Mouse (Mus musculus) lung, postnatal 0 days (tissue): Measurements from ENCODE around the gene Dpp8. TPM values are rescaled to one million over a fixed set of nuclear protein-coding genes. Genes with fewer than 3 reads are reported as not detected.
A peak's percentile ranks its signal among the peaks of the same experiment; 100 is the strongest.

Source experiments
- ATAC-seq: fragments of 200-750 bp; cut with Nextera tagmentation; 2 replicates; pipeline ENCODE4 v1.8.0; 2017; ENCODE audit warnings: moderate library complexity
- DNase-seq: peaks from one replicate; pipeline ENCODE4 v3.0.0-alpha.2; 2016; ENCODE audit warnings: low spot score
- H3K27ac ChIP-seq: fragments of 300-500 bp; sonication (generic); 2 replicates; pipeline ENCODE4 v1.5.1; 2014; ENCODE audit warnings: antibody characterized with exemption, mild to moderate bottlenecking, low read length, mixed read lengths
- H3K27me3 ChIP-seq: fragments of 300-500 bp; sonication (generic); replicated peaks from 2 replicates; pipeline ENCODE4 v1.6.1; 2014; ENCODE audit warnings: low read length, mixed read lengths; ENCODE audit not compliant: insufficient read depth
- H3K36me3 ChIP-seq: fragments of 300-500 bp; sonication (generic); 2 replicates; pipeline ENCODE4 v1.6.1; 2014; ENCODE audit warnings: low read length, mixed read lengths; ENCODE audit not compliant: insufficient read depth
- H3K4me1 ChIP-seq: fragments of 300-500 bp; sonication (generic); 2 replicates; pipeline ENCODE4 v1.6.1; 2014; ENCODE audit warnings: antibody characterized with exemption, low read depth, low read length, mixed read lengths; ENCODE audit not compliant: insufficient read depth
- H3K4me2 ChIP-seq: fragments of 300-500 bp; sonication (generic); replicated peaks from 2 replicates; pipeline ENCODE4 v1.6.1; 2014; ENCODE audit warnings: low read depth, mild to moderate bottlenecking, low read length, moderate library complexity, mixed read lengths
- H3K4me3 ChIP-seq: fragments of 300-500 bp; sonication (generic); 2 replicates; pipeline ENCODE4 v1.5.1; 2014; ENCODE audit warnings: low read depth, low read length
- H3K9ac ChIP-seq: fragments of 300-500 bp; sonication (generic); replicated peaks from 2 replicates; pipeline ENCODE4 v1.6.1; 2014; ENCODE audit warnings: low read depth, mild to moderate bottlenecking
- H3K9me3 ChIP-seq: fragments of 300-500 bp; sonication (generic); 2 replicates; pipeline ENCODE4 v1.6.1; 2016; ENCODE audit warnings: low read length, mixed read lengths
- CTCF ChIP-seq: IDR thresholded peaks from 2 replicates; pipeline ENCODE4 v1.5.1; 2016; ENCODE audit warnings: antibody characterized with exemption, mild to moderate bottlenecking
- EP300 ChIP-seq: IDR thresholded peaks from 2 replicates; pipeline ENCODE4 v1.6.1; 2016; ENCODE audit warnings: antibody characterized with exemption, mild to moderate bottlenecking, control low read depth
- WGBS: fragments of 180-500 bp; shearing (Covaris S2); extraction: QIAGEN DNeasy Blood & Tissue Kit; methylation state at CpG from one replicate; pipeline ENCODE4 v1.1.7; 2014; 5-methylcytosine and 5-hydroxymethylcytosine counted together
- polyA plus RNA-seq: library from polyadenylated mRNA; unstranded; fragments of >200 nt; fragmentation: Nextera tagmentation; extraction: Ambion mirVana; gene quantifications from 2 replicates; pipeline ENCODE4 v1.2.1, GENCODE M21; 2015

The Dpp8 gene
- polyA plus RNA-seq, 1 experiment from 2014 or later = 17.2 TPM

- no peaks in the 10 kb centered on the region for H3K27me3 ChIP-seq
- TF ChIP-seq CTCF (no peak), EP300 (no peak)
- H3K9ac ChIP-seq = no peak overlapping the region
- H3K36me3 ChIP-seq = peaks cover 2% of the 10 kb centered on the region; the same call in 1 of the 2 replicates
- 39% methylated on average over 4 of the region's 4 CpGs for whole genome bisulfite sequencing
- DNase-seq (no peak), ATAC-seq (no peak)
- H3K27ac ChIP-seq = no peak overlapping the region
- peak overlapping the region; percentile 76 for H3K4me3 ChIP-seq
- H3K4me2 ChIP-seq = peak overlapping the region; percentile 42
- H3K9me3 ChIP-seq = no peaks in the 10 kb centered on the region
- H3K4me1 ChIP-seq = no peaks in the 10 kb centered on the region; the same call in 1 of the 2 replicates
These were observed 333 bp upstream of the Dpp8 start for GRCm38 (mm10) chr9:65031894-65032268.

- WGBS = 76% methylated on average over 1 of the region's 1 CpGs
- no peak overlapping the region for H3K4me2 ChIP-seq
- ATAC-seq (no peak), DNase-seq (peak; percentile 49)
- no peaks in the 10 kb centered on the region for H3K27me3 ChIP-seq
- H3K36me3 ChIP-seq = peaks cover 24% of the 10 kb centered on the region; the same call in 1 of the 2 replicates
- no peak overlapping the region for H3K9ac ChIP-seq
- H3K4me3 ChIP-seq = no peak overlapping the region
- H3K9me3 ChIP-seq = no peaks in the 10 kb centered on the region
- H3K4me1 ChIP-seq = no peaks in the 10 kb centered on the region; the same call in 1 of the 2 replicates
- H3K27ac ChIP-seq = no peak overlapping the region
- TF ChIP-seq CTCF = no peak
- no peak for TF ChIP-seq EP300
These were observed 4.2 kb downstream of the Dpp8 start for GRCm38 (mm10) chr9:65036456-65036855.

GRCm38 (mm10) chr9:65036861-65037260 lies 4.6 kb downstream of the Dpp8 start:
- no peak for TF ChIP-seq EP300
- TF ChIP-seq CTCF = no peak
- Histone ChIP-seq H3K4me2 (no peak overlapping the region), H3K9ac (no peak overlapping the region), H3K27me3 (no peaks in the 10 kb centered on the region), H3K9me3 (no peaks in the 10 kb centered on the region), H3K4me3 (no peak overlapping the region), H3K36me3 (peaks cover 24% of the 10 kb centered on the region; the same call in 1 of the 2 replicates), H3K27ac (no peak overlapping the region), H3K4me1 (no peaks in the 10 kb centered on the region; the same call in 1 of the 2 replicates)
- 69% methylated on average over 8 of the region's 8 CpGs for WGBS
- DNase-seq (peak; percentile 28), ATAC-seq (no peak)

GRCm38 (mm10) chr9:65041430-65041829 lies 9.2 kb downstream of the Dpp8 start:
- Histone ChIP-seq H3K36me3 (peaks cover 42% of the 10 kb centered on the region), H3K27ac (no peak overlapping the region), H3K4me2 (no peak overlapping the region), H3K4me3 (no peak overlapping the region), H3K9ac (no peak overlapping the region), H3K4me1 (no peaks in the 10 kb centered on the region), H3K9me3 (no peaks in the 10 kb centered on the region), H3K27me3 (no peaks in the 10 kb centered on the region)
- TF ChIP-seq CTCF = peak; percentile 50
- TF ChIP-seq EP300 = no peak
- WGBS = 100% methylated on average over 5 of the region's 5 CpGs
- DNase-seq (no peak), ATAC-seq (no peak)

GRCm38 (mm10) chr9:65046993-65047392 lies 14.8 kb downstream of the Dpp8 start:
- H3K27me3 ChIP-seq = no peaks in the 10 kb centered on the region
- no peaks in the 10 kb centered on the region for H3K9me3 ChIP-seq
- no peak overlapping the region for H3K4me2 ChIP-seq
- TF ChIP-seq CTCF (no peak), EP300 (peak; percentile 57; the same call in 1 of the 2 replicates)
- H3K4me1 ChIP-seq = no peaks in the 10 kb centered on the region
- ATAC-seq = no peak
- no peak for DNase-seq
- WGBS = 64% methylated on average over 1 of the region's 1 CpGs
- H3K9ac ChIP-seq = no peak overlapping the region
- H3K36me3 ChIP-seq = peaks cover 58% of the 10 kb centered on the region
- no peak overlapping the region for H3K27ac ChIP-seq
- no peak overlapping the region for H3K4me3 ChIP-seq

GRCm38 (mm10) chr9:65049422-65049821 lies 17.2 kb downstream of the Dpp8 start:
- WGBS = 94% methylated on average over 5 of the region's 5 CpGs
- ATAC-seq = no peak
- no peak for DNase-seq

GRCm38 (mm10) chr9:65050981-65051380 lies 18.8 kb downstream of the Dpp8 start:
- H3K9ac ChIP-seq = no peak overlapping the region
- TF ChIP-seq CTCF (no peak), EP300 (no peak)
- no peak for DNase-seq
- H3K4me1 ChIP-seq = no peaks in the 10 kb centered on the region
- H3K36me3 ChIP-seq = peaks cover 53% of the 10 kb centered on the region
- no peak for ATAC-seq
- H3K4me2 ChIP-seq = no peak overlapping the region
- WGBS = 92% methylated on average over 3 of the region's 3 CpGs
- H3K27me3 ChIP-seq = no peaks in the 10 kb centered on the region
- no peaks in the 10 kb centered on the region for H3K9me3 ChIP-seq
- H3K4me3 ChIP-seq = no peak overlapping the region
- H3K27ac ChIP-seq = no peak overlapping the region

More at GRCm38 (mm10) chr9:65049422-65049821, 17.2 kb downstream of the Dpp8 start:
- no peak overlapping the region for H3K4me2 ChIP-seq
- H3K27me3 ChIP-seq = no peaks in the 10 kb centered on the region
- H3K4me1 ChIP-seq = no peaks in the 10 kb centered on the region
- no peaks in the 10 kb centered on the region for H3K9me3 ChIP-seq
- no peak overlapping the region for H3K27ac ChIP-seq
- TF ChIP-seq CTCF (no peak), EP300 (no peak)
- no peak overlapping the region for H3K9ac ChIP-seq
- peaks cover 61% of the 10 kb centered on the region for H3K36me3 ChIP-seq
- no peak overlapping the region for H3K4me3 ChIP-seq
